Mouse (Mus musculus): Measurements from ENCODE around the gene Ralgapa2. TPM values are rescaled to one million over a fixed set of nuclear protein-coding genes. Genes with fewer than 3 reads are reported as not detected.
A peak's percentile ranks its signal among the peaks of the same experiment; 100 is the strongest.

Gene Ralgapa2
- total and polyA plus RNA-seq, 3 experiments: 9.2 to 9.6 TPM; not detected in 1

- TF ChIP-seq ZKSCAN1 (IDR thresholded peaks at IDR 0.05; ENCODE audit: low read depth, low read length): no peak
- no peak for TF ChIP-seq TAL1 (IDR thresholded peaks at IDR 0.05; ENCODE audit: low read length)
- no peak for TF ChIP-seq POLR2AphosphoS5 (IDR thresholded peaks at IDR 0.05; ENCODE audit: borderline replicate concordance, low read depth, low read length)
- no peak for TF ChIP-seq GATA1 (IDR thresholded peaks at IDR 0.05; ENCODE audit: low read depth, low read length)
- TF ChIP-seq POLR2A (IDR thresholded peaks at IDR 0.05; ENCODE audit: control insufficient read depth in 1 of 2, insufficient read depth in 1 of 2, low read depth in 1 of 2, low read length in 2 of 2, poor library complexity in 1 of 2): no peak
- peak; percentile 25 to 87 (median 63); a peak in 5 of 6 replicates for TF ChIP-seq CTCF (IDR thresholded peaks at IDR 0.05 in 2 of 3, conservative IDR thresholded peaks at IDR 0.05 in 1 of 3; ENCODE audit: control insufficient read depth in 1 of 3, insufficient read depth in 1 of 3, low read depth in 2 of 3, low read length in 3 of 3, poor library complexity in 1 of 3, severe bottlenecking in 1 of 3)
- TF ChIP-seq POLR2AphosphoS2 (IDR thresholded peaks at IDR 0.05; ENCODE audit: low read length): no peak
- no peak for TF ChIP-seq MEF2A (IDR thresholded peaks at IDR 0.05; ENCODE audit: extremely low read depth, insufficient replicate concordance, low read depth, low read length, poor library complexity, severe bottlenecking)
- TF ChIP-seq GABPA (IDR thresholded peaks at IDR 0.05; ENCODE audit: low read depth, low read length): no peak
- TF ChIP-seq ZC3H11A (IDR thresholded peaks at IDR 0.05; ENCODE audit: low read depth, low read length): peak; percentile 73
- no peak for TF ChIP-seq MYC (IDR thresholded peaks at IDR 0.05; ENCODE audit: low read depth, low read length)
- TF ChIP-seq UBTF (IDR thresholded peaks at IDR 0.05; ENCODE audit: borderline replicate concordance, insufficient read depth, low read depth, low read length): no peak
- no peak for TF ChIP-seq ELF1 (IDR thresholded peaks at IDR 0.05; ENCODE audit: low read depth, low read length)
- TF ChIP-seq MAZ (IDR thresholded peaks at IDR 0.05; ENCODE audit: low read depth, low read length): no peak
- TF ChIP-seq ZNF384 (IDR thresholded peaks at IDR 0.05; ENCODE audit: low read depth, low read length): no peak
- TF ChIP-seq MYB (IDR thresholded peaks at IDR 0.05; ENCODE audit: low read depth, low read length): no peak
- TF ChIP-seq MXI1 (IDR thresholded peaks at IDR 0.05; ENCODE audit: low read depth, low read length): no peak
- TF ChIP-seq EP300 (IDR thresholded peaks at IDR 0.05; ENCODE audit: low read depth in 1 of 2, low read length in 2 of 2): peak in 1 of 2 experiments; percentile 23; a peak in 1 of 4 replicates
- TF ChIP-seq SIN3A (IDR thresholded peaks at IDR 0.05; ENCODE audit: low read length): no peak
- no peak for TF ChIP-seq NELFE (IDR thresholded peaks at IDR 0.05; ENCODE audit: low read depth, low read length)
- no peak for TF ChIP-seq CHD1 (IDR thresholded peaks at IDR 0.05; ENCODE audit: low read depth, low read length)
- no peak for TF ChIP-seq ZMIZ1 (IDR thresholded peaks at IDR 0.05; ENCODE audit: low read depth, low read length)
- no peak for TF ChIP-seq TBP (IDR thresholded peaks at IDR 0.05; ENCODE audit: low read depth, low read length)
- TF ChIP-seq ETS1 (IDR thresholded peaks at IDR 0.05; ENCODE audit: low read depth, low read length): no peak
These were observed 42.3 kb downstream of the Ralgapa2 start (continued) for GRCm38 (mm10) chr2:146469707-146470420.

GRCm38 (mm10) chr2:146468898-146469297, 43.2 kb downstream of the Ralgapa2 start:
- DNase-seq (ENCODE audit: low read depth, low spot score): no peak
- Histone ChIP-seq H3K79me2 (ENCODE audit: control insufficient read depth, insufficient read depth, low read length, poor library complexity) (no peaks in the 10 kb centered on the region), H3K27ac (ENCODE audit: control insufficient read depth, low read depth, low read length) (no peak overlapping the region), H3K4me1 (ENCODE audit: control insufficient read depth in 1 of 2, insufficient read depth in 2 of 2, low read length in 2 of 2) (peaks cover 11 to 14% of the 10 kb centered on the region in 2 experiments), H3K36me3 (ENCODE audit: control insufficient read depth in 1 of 2, insufficient read depth in 2 of 2, low read length in 2 of 2) (peaks cover 0 to 12% of the 10 kb centered on the region in 2 experiments; a peak in 2 of 4 replicates), H3K9me3 (replicated peaks; ENCODE audit: insufficient read depth, low read length) (no peaks in the 10 kb centered on the region), H3K4me3 (ENCODE audit: control insufficient read depth in 1 of 2, insufficient read depth in 1 of 2, low read depth in 2 of 2, low read length in 2 of 2) (no peak overlapping the region), H3K27me3 (ENCODE audit: control insufficient read depth in 1 of 2, insufficient read depth in 2 of 2, low read length in 2 of 2) (no peaks in the 10 kb centered on the region), H3K9ac (ENCODE audit: control insufficient read depth, low read depth, low read length, poor library complexity, severe bottlenecking) (no peak overlapping the region)
- no peak for TF ChIP-seq EP300 (IDR thresholded peaks at IDR 0.05; ENCODE audit: low read depth in 1 of 2, low read length in 2 of 2)
- TF ChIP-seq UBTF (IDR thresholded peaks at IDR 0.05; ENCODE audit: borderline replicate concordance, insufficient read depth, low read depth, low read length): no peak
- no peak for TF ChIP-seq BHLHE40 (IDR thresholded peaks at IDR 0.05; ENCODE audit: borderline replicate concordance, low read depth, low read length)
- TF ChIP-seq GABPA (IDR thresholded peaks at IDR 0.05; ENCODE audit: low read depth, low read length): no peak
- no peak for TF ChIP-seq ELF1 (IDR thresholded peaks at IDR 0.05; ENCODE audit: low read depth, low read length)
- no peak for TF ChIP-seq CHD2 (IDR thresholded peaks at IDR 0.05; ENCODE audit: low read length)
- no peak for TF ChIP-seq ZKSCAN1 (IDR thresholded peaks at IDR 0.05; ENCODE audit: low read depth, low read length)
- no peak for TF ChIP-seq JUND (IDR thresholded peaks at IDR 0.05; ENCODE audit: low read depth, low read length)
- no peak for TF ChIP-seq USF2 (IDR thresholded peaks at IDR 0.05; ENCODE audit: borderline replicate concordance in 1 of 2, insufficient read depth in 1 of 2, low read depth in 1 of 2, low read length in 2 of 2)
- no peak for TF ChIP-seq SMC3 (IDR thresholded peaks at IDR 0.05; ENCODE audit: low read depth, low read length)
- no peak for TF ChIP-seq POLR2AphosphoS2 (IDR thresholded peaks at IDR 0.05; ENCODE audit: low read length)
- no peak for TF ChIP-seq SIN3A (IDR thresholded peaks at IDR 0.05; ENCODE audit: low read length)
- TF ChIP-seq TBP (IDR thresholded peaks at IDR 0.05; ENCODE audit: low read depth, low read length): no peak
- no peak for TF ChIP-seq ETS1 (IDR thresholded peaks at IDR 0.05; ENCODE audit: low read depth, low read length)
- TF ChIP-seq CTCF (IDR thresholded peaks at IDR 0.05 in 2 of 3, conservative IDR thresholded peaks at IDR 0.05 in 1 of 3; ENCODE audit: control insufficient read depth in 1 of 3, insufficient read depth in 1 of 3, low read depth in 2 of 3, low read length in 3 of 3, poor library complexity in 1 of 3, severe bottlenecking in 1 of 3): no peak
- TF ChIP-seq MAFK (IDR thresholded peaks at IDR 0.05; ENCODE audit: borderline replicate concordance, low read depth, low read length): no peak
- TF ChIP-seq ZMIZ1 (IDR thresholded peaks at IDR 0.05; ENCODE audit: low read depth, low read length): no peak
